Mouse (Mus musculus) thymus, adult 2 months (tissue): Measurements from ENCODE around the gene Gtdc1. TPM values are rescaled to one million over a fixed set of nuclear protein-coding genes. Genes with fewer than 3 reads are reported as not detected.

Experiments
- DNase-seq: peaks from one replicate; pipeline ENCODE4 v3.0.0; 2021
- H3K27ac ChIP-seq: fragments of 200-500 bp; 2 replicates; pipeline ENCODE4 v1.5.1; 2012; ENCODE audit warnings: low read length, control low read depth; ENCODE audit not compliant: control insufficient read depth, insufficient read depth
- H3K27me3 ChIP-seq: fragments of 200-500 bp; 2 replicates; pipeline ENCODE4 v1.6.1; 2012; ENCODE audit warnings: mild to moderate bottlenecking, low read length, moderate library complexity, mixed read lengths; ENCODE audit not compliant: control insufficient read depth, insufficient read depth
- H3K36me3 ChIP-seq: fragments of 200-500 bp; 2 replicates; pipeline ENCODE4 v1.6.1; 2012; ENCODE audit warnings: mild to moderate bottlenecking, low read length, moderate library complexity; ENCODE audit not compliant: control insufficient read depth, insufficient read depth
- H3K4me1 ChIP-seq: fragments of 200-500 bp; replicated peaks from 2 replicates; pipeline ENCODE4 v1.6.1; 2012; ENCODE audit warnings: low read length; ENCODE audit not compliant: control insufficient read depth, insufficient read depth
- H3K4me3 ChIP-seq: fragments of 200-500 bp; 2 replicates; pipeline ENCODE4 v1.5.1; 2012; ENCODE audit warnings: mild to moderate bottlenecking, low read length, control low read depth, moderate library complexity; ENCODE audit not compliant: control insufficient read depth, insufficient read depth
- CTCF ChIP-seq: fragments of 200-500 bp; IDR thresholded peaks from 2 replicates; pipeline ENCODE4 v1.5.1; 2012; ENCODE audit warnings: mild to moderate bottlenecking, control low read depth, low read length, moderate library complexity, borderline replicate concordance; ENCODE audit not compliant: control insufficient read depth, poor library complexity, insufficient read depth; ENCODE audit errors: extremely low read depth
- POLR2A ChIP-seq: fragments of 200-500 bp; IDR thresholded peaks from 2 replicates; pipeline ENCODE4 v1.6.1; 2012; ENCODE audit warnings: mild to moderate bottlenecking, low read length, control low read depth, moderate library complexity; ENCODE audit not compliant: control insufficient read depth, poor library complexity, insufficient read depth; ENCODE audit errors: extremely low read depth
- WGBS: fragments of 180-500 bp; shearing (Covaris S2); methylation state at CpG from one replicate; pipeline ENCODE4 v1.1.7; 2018; 5-methylcytosine and 5-hydroxymethylcytosine counted together
- polyA plus RNA-seq: library from polyadenylated mRNA; depleted of rRNA; stranded (reverse); fragments of >200 nt; gene quantifications from 2 replicates; pipeline ENCODE4 v1.2.3, GENCODE M21; 2012

The Gtdc1 gene
- polyA plus RNA-seq, 1 experiment = 13.9 TPM

DNA sequence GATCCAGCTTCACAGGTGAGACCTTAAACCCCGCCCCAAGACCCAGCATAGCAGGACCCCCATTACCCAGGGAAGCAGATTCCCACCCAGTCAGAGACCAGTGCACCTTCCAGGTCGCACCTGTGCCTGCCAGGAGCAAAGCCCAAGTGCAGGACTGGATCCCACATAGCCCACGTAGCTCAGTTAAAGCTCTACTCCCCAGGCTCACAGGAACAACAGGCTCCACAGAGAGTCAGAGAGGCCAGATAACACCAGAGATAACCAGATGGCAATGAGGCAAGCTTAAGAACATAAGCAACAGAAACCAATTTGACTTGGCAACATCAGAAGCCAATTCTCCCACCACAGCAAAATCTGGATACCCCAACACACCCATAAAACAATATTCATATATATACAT, 113.7 kb downstream of the Gtdc1 start:
- no peaks in the 10 kb centered on the region for H3K4me1 ChIP-seq
- TF ChIP-seq CTCF (no peak), POLR2A (no peak)
- no peak overlapping the region for H3K27ac ChIP-seq
- no peak overlapping the region for H3K4me3 ChIP-seq
- no peak for DNase-seq
- WGBS = 85% methylated on average over 3 of the region's 3 CpGs
- H3K36me3 ChIP-seq = no peaks in the 10 kb centered on the region
- no peaks in the 10 kb centered on the region for H3K27me3 ChIP-seq

DNA sequence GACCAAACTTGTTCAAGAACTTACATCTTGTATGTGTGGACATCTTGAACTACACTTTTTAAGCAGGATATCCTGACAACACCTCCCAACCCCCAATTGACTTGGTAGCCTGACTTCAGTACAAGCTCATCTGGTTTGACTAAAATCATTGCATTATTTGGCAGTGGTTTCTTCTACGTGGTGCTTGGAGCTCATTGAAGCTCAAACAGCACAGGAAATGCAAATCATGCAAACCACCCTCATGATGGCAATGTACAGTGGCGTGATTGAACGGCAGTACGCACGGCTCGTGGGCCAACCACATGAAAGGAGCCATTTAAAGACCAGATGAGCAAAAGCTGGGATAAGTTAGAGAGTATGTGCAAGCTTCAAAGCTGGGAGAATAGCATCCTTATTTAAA, 123.0 kb downstream of the Gtdc1 start:
- Histone ChIP-seq H3K27me3 (no peaks in the 10 kb centered on the region), H3K4me3 (no peak overlapping the region), H3K4me1 (no peaks in the 10 kb centered on the region), H3K36me3 (no peaks in the 10 kb centered on the region), H3K27ac (no peak overlapping the region)
- DNase-seq = no peak
- TF ChIP-seq POLR2A (no peak), CTCF (no peak)
- 7% methylated on average over 6 of the region's 6 CpGs for WGBS

DNA sequence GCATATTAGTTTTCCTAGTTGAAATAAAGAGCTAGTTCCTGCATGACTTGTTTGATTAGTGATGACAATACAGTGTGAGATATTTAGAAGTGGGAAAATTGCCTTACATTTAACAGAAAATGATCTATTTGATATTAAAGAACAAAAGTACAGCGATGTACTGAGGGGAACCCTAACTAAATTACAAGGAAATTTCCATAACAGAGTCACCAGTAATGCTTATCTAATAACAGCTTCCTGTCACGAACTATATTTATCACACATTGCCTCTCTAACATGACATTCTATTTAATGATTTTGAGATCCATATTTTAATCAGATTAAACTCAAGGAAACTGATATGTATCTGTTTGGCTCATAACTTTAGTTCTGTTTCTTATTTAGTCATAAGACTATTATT, 126.1 kb downstream of the Gtdc1 start:
- TF ChIP-seq CTCF (no peak), POLR2A (no peak)
- Histone ChIP-seq H3K36me3 (no peaks in the 10 kb centered on the region), H3K4me3 (no peak overlapping the region), H3K27me3 (no peaks in the 10 kb centered on the region), H3K27ac (no peak overlapping the region), H3K4me1 (no peaks in the 10 kb centered on the region)
- DNase-seq = no peak
- WGBS = 82% methylated on average over 2 of the region's 2 CpGs

DNA sequence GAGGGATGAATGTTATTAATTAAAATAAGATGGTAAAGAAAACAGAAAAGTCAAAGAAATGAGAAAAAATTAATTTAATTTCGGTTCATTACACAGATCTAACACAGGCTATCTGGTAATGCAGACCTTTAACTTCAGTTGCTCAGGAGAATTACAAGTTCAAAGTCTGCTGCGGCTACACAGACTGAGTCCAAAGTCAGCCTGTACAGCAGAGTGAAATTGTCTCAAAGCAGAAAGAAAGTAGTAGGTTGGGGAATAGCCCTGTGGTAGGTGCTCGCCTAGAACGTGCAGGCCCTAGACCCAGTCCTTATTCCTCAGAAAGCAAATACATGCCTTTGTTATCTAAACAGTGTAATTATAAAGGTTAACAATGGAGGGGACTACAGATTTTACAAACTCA, 135.6 kb downstream of the Gtdc1 start:
- TF ChIP-seq POLR2A (no peak), CTCF (no peak)
- H3K36me3 ChIP-seq = no peaks in the 10 kb centered on the region
- no peaks in the 10 kb centered on the region for H3K27me3 ChIP-seq
- H3K4me1 ChIP-seq = no peaks in the 10 kb centered on the region
- WGBS = 95% methylated on average over 4 of the region's 4 CpGs
- H3K4me3 ChIP-seq = no peak overlapping the region
- no peak for DNase-seq
- no peak overlapping the region for H3K27ac ChIP-seq

DNA sequence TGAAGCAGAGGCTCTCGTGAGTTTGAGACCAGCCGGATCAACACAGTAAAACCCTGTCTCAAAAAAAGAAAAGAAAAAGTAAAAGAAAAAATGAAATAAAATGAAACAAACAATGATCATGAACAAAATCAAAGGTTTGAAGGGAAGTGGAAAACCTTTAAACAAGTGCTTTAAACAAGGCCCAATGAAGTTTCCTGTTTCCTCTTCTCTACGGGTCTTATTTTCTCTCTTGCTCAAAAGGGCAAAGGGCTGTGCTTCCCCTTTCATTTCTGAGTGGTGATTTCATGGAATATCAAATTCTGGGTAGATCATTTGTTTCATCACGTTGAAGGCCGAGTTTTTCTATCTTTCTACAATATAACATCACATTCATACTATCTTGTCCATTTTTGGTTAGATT, 136.3 kb downstream of the Gtdc1 start:
- H3K27ac ChIP-seq = no peak overlapping the region
- H3K4me1 ChIP-seq = no peaks in the 10 kb centered on the region
- H3K4me3 ChIP-seq = no peak overlapping the region
- no peaks in the 10 kb centered on the region for H3K36me3 ChIP-seq
- DNase-seq = no peak
- WGBS = 72% methylated on average over 5 of the region's 5 CpGs
- no peaks in the 10 kb centered on the region for H3K27me3 ChIP-seq
- TF ChIP-seq CTCF (no peak), POLR2A (no peak)

DNA sequence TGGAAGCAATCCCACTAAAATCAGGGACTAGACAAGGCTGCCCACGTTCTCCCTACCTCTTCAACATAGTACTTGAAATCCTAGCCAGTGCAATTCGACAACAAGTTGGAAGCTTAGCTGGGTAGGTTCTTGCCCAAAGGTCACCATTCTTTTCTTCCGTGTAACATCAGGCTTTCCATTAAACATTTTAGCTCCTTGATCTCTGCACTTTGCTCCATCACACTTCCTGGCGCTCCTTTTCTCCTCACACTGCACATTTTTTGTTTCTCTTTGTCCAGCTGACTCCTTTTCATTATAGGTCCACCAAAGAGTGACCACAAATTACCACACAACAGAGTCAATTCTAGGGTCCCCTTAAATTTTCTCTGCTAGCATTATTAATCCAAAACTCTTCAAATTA, 144.7 kb downstream of the Gtdc1 start:
- no peak overlapping the region for H3K27ac ChIP-seq
- H3K27me3 ChIP-seq = no peaks in the 10 kb centered on the region
- no peak for DNase-seq
- H3K36me3 ChIP-seq = no peaks in the 10 kb centered on the region
- no peak overlapping the region for H3K4me3 ChIP-seq
- TF ChIP-seq CTCF (no peak), POLR2A (no peak)
- 95% methylated on average over 4 of the region's 4 CpGs for WGBS
- H3K4me1 ChIP-seq = no peaks in the 10 kb centered on the region

DNA sequence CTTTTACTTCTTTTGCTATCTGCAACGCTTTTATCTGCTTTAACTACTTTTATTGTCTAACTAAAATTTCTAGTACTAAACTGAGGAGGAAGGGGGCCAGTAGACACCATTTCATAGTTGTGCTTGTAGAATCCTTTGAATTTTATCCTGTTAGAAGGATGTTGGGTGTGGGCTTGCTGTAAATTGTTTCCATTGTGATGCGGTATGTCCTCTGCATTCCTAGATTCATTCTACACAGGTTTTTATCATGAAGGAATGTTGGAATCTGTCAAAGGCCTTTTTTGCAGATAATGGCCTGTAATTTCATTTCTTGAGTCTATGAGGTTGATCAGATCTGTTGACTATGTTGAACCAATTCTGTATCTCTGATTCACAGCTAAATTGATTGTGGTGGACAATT, 146.5 kb downstream of the Gtdc1 start:
- DNase-seq = no peak
- 98% methylated on average over 2 of the region's 2 CpGs for WGBS
- TF ChIP-seq POLR2A (no peak), CTCF (no peak)
- H3K27me3 ChIP-seq = no peaks in the 10 kb centered on the region
- H3K4me3 ChIP-seq = no peak overlapping the region
- no peaks in the 10 kb centered on the region for H3K36me3 ChIP-seq
- no peak overlapping the region for H3K27ac ChIP-seq
- H3K4me1 ChIP-seq = no peaks in the 10 kb centered on the region
